Mouse (Mus musculus) skeletal muscle tissue, adult 2 months (tissue): Measurements from ENCODE around the gene Rtn4.
"Not testable (repeated sequence)": the region's sequence is repeated elsewhere in the genome, so short reads cannot be mapped to it uniquely, and the experiment has no call there.

Experiments used
- DNase-seq: peaks from one replicate; pipeline ENCODE4 v3.0.0-alpha.2; 2012; ENCODE audit warnings: low read depth, low spot score

The Rtn4 gene

GRCm38 (mm10) chr11:29692683-29693272 lies at the start of gene Rtn4:
Rtn4 (plus strand) TSS chr11:29692947.
- peak; percentile 97 for DNase-seq

DNA sequence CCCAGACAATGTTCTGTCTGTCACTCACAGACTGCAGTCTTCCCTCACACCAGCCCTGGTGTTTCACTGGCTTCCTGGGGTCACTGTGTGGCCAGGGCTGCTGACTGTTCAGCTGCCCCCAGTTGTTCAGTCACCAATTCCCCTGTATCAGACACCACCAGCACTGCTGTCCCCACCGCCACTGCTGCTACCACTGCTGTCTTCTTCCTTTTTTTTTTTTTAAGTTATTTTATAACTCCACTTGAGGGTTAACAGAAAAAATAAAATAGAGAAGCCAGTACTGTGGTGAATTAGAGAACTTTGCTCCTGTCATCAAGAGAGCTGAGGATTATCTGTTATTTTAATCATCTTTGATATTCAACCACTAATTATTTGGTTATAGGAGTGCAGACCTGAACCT lies 48.3 kb upstream of the Rtn4 start:
- DNase-seq, result no peak

GRCm38 (mm10) chr11:29645411-29646066 lies 47.2 kb upstream of the Rtn4 start:
- DNase-seq, result no peak

- DNase-seq, result no peak
Measured at GRCm38 (mm10) chr11:29647568-29648319, 45.0 kb upstream of the Rtn4 start.

DNA sequence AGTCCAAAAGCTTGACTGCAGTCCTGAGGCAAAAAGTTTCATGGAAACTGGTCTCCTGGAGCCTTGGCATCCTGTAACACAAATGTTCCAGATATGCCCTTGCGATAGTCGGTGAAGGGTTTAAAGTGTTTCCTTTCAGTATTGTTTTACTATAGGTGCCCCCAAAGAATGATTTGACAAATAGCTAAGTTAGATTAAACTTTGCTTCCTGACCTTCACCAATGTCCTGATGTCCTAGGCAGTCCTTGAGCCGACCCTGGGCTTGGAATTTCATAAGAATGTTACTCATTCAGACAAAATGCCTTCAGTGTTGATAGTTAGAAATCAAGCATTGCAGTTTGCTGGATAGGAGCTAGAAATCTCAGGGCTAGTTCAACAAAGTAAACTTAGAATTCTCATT lies 37.4 kb upstream of the Rtn4 start:
- not testable (repeated sequence) for DNase-seq

GRCm38 (mm10) chr11:29660740-29661139 lies 32.0 kb upstream of the Rtn4 start:
- DNase-seq, result no peak

DNA sequence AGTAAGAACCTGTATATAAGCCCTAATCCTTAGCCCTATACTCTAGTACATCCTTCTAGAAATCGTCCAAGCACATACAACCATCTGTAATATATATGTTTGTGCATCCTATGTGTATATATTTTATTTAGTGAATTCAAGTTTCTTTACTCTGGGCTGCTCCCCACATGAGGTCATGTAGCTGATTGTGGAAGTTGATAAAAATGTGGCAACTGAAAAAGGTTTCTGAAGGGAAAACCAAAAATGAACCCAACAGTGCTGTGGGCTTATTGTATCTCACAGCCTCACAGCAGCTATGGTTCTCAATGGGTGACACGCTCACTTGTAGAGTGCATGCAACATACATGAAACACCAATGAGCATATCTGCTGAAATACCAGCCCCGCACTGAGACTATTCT lies 25.1 kb upstream of the Rtn4 start:
- no peak for DNase-seq

DNA sequence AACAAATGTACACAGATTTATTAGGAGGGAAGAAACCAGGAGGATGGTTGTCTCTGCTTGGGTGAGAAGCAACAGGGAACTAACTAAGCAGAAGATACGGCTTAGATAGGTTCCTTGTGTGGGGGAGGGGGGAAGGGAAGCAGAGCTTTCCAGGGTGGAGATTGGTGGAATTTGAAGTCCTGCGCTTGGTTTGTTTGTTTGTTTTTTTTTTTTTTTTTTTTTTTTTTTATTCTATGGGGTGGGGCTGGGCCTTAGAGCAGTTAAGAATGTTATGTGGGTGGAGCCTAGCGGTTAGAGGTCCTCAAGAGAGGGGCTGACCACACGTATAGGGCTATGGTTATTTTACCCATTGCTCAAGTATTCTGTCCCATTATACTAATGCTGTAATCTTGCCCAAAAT lies 23.0 kb upstream of the Rtn4 start:
- no peak for DNase-seq

- no peak for DNase-seq
Measured at GRCm38 (mm10) chr11:29673359-29673758, 19.4 kb upstream of the Rtn4 start.

- DNase-seq, result no peak
Measured at GRCm38 (mm10) chr11:29676718-29677117, 16.0 kb upstream of the Rtn4 start.

DNA sequence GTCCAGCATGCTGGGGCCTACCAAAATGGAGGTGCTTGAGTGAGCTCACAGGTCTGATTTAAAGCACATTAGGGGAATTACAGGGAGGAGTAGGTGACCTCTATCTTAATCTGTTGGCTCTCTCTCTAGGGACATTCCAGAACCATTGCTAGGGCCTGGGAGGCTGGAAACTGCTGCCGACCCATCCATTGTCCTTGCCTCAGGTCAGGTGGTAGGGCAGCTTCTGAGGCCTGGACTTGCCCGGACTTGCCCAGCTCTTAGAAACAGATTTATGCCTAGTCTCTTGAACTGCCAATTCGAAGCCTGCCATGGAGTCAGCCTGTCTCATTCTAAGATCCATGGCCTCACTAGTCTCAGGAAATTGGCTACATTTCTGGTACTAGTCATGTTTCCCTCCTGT lies 12.8 kb upstream of the Rtn4 start:
- no peak for DNase-seq

GRCm38 (mm10) chr11:29680771-29681170 lies 12.0 kb upstream of the Rtn4 start:
- no peak for DNase-seq

DNA sequence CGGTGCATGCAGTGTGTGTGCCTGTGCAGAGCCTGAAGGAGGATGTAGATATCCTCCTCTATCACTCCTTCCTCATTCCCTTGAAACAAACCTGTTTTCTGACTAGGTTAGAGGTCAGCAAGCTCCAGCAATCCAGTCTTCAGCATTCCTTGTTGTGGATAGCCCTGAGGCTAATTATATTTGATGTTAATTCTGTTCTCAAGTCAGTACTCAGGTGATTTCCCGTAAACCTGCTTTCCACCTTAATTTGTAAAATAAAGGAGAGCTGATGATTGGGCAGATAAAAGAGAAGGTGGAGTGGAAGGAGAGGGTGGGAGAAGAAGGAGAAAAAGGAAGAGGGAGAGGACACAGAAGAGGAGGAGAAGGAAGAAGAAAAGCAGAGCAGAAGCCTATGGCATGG lies 8.5 kb upstream of the Rtn4 start:
- DNase-seq, result no peak

GRCm38 (mm10) chr11:29686176-29686575 lies 6.6 kb upstream of the Rtn4 start:
- DNase-seq, result no peak

DNA sequence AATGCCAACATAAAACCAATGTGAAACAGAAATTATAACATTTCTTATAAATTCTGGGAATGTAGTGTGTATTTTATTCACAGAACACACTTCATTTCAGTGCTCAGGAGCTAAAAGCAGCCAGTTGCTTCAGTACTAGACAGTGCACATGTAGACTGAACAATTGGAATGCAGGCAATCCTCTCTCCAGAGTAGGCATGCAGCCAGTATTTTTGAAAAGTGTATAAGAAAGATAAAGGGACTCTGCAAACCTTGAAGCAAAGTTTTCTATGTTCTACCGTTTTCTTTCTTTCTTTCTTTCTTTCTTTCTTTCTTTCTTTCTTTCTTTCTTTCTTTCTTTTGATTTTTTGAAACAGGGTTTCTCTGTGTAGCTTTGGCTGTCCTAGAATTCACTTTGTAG lies 1.2 kb upstream of the Rtn4 start:
- DNase-seq, result no peak

GRCm38 (mm10) chr11:29692111-29692682 lies 550 bp upstream of the Rtn4 start:
- DNase-seq, result peak; percentile 40

GRCm38 (mm10) chr11:29693576-29694410 lies 1.0 kb downstream of the Rtn4 start:
- peak; percentile 42 for DNase-seq

DNA sequence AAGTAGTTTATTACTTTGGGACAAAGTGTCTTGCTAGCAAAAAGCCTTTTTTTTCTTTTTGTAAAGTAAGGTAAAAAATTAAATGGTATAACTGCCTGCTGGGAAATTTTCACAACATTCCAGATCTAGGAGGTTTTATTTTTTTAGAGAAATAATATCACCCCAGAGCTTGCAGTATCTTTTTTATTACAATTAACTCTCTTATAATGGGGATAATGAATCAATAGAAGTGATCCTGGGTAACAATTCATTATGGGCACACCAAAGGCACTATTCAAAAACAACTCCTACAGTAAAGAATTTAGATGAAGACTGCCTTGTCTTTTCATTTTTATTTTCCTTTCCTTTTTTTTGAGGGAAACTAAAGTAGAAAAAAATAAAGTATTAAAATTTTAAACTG lies 2.0 kb downstream of the Rtn4 start:
- no peak for DNase-seq

DNA sequence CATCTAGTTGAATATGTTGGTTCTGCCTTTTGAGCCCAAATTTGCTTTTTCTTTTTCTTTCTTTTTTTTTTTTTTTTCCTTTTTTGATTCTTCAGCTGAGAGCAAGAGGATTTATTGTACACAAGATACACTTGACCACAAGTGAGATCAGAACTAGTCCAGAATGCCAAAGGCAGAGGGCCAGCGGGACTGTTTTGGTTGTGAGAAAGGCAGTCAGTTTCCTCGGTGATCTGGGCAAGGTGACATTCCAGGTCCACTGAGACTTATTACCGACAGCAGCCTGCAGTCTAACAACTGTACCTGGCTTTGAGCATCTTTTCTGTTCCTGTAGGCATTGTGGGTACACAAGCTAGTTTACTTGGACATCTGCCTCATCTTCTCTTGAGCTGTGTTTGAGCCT lies 10.0 kb downstream of the Rtn4 start:
- DNase-seq, result no peak

- DNase-seq, result no peak
Measured at GRCm38 (mm10) chr11:29705263-29705662, 12.5 kb downstream of the Rtn4 start.

DNA sequence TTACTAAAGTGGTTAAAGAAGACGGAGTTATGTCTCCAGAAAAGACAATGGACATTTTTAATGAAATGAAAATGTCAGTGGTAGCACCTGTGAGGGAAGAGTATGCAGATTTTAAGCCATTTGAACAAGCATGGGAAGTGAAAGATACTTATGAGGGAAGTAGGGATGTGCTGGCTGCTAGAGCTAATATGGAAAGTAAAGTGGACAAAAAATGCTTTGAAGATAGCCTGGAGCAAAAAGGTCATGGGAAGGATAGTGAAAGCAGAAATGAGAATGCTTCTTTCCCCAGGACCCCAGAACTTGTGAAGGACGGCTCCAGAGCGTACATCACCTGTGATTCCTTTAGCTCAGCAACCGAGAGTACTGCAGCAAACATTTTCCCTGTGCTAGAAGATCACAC lies 14.1 kb downstream of the Rtn4 start:
- DNase-seq, result no peak

DNA sequence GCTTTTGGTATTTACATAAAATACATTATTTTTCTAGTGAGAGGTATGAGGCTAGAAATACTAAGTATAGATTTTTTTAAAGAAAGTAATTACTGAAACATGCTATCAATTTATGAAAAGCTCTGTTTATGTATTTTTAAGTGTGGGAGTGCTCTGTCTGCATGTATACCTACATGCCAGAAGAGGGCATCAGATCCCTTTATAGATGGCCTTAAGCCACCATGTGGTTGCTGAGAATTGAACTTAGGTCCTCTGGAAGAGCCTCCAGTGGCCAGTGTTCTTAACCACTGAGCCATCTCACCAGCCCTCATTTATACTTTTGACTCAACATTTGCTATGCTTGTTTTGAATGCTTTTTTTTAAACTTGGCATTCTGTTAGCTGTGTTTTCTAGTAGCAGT lies 16.8 kb downstream of the Rtn4 start:
- DNase-seq, result no peak
